In genomic region chr1:133367606-133368488, GRCm38 (mm10) we compare ENCODE assay signal across 9 mouse cellular contexts. TPM values are rescaled to one million over a fixed set of nuclear protein-coding genes. Genes with fewer than 3 reads are reported as not detected.
DNase-seq lines count a peak whose midpoint lies in the region; ATAC-seq and TF ChIP-seq lines count a peak whose summit lies in the region.
"Had no signal": no experiment of that assay in that cellular context is flagged by ENCODE, and none has a peak within 500 bp of the region (broad histone marks: within the 10 kb centered on the region; RNA-seq: fewer than 3 reads in every experiment).

No protein-coding gene starts in this region.

- H3K9me3 ChIP-seq in hindbrain, postnatal 0 days (ENCODE audit: low read length), result no peaks in the 10 kb centered on the region
- H3K9me3 ChIP-seq: megakaryocyte, embryonic 14.5 days had no signal

- no peak for TF ChIP-seq CTCF in spleen, adult 2 months (IDR thresholded peaks at IDR 0.05; ENCODE audit: extremely low read depth, insufficient read depth, insufficient read length, insufficient replicate concordance)
- TF ChIP-seq CTCF in hindbrain, postnatal 0 days (IDR thresholded peaks at IDR 0.05; ENCODE audit: low read depth), result no peak

- intact Hi-C loops in gastrocnemius, postnatal 14 days (cut with DNase I; ENCODE audit: low total_unique reads), result no loop called here
- intact Hi-C loops in gastrocnemius, postnatal 36 days (cut with DNase I), result no loop called here

- 0 out of 2 replicates have a peak overlapping the region, but pooled peaks have one; percentile 10 for H3K27ac ChIP-seq in spleen, adult 2 months (ENCODE audit: insufficient read depth, low read length)
- peak overlapping the region; percentile 32 for H3K27ac ChIP-seq in hindbrain, postnatal 0 days

- 52% methylated on average over 11 of the region's 11 CpGs for WGBS in spleen, adult 2 months
- 16% methylated on average over 11 of the region's 11 CpGs for WGBS in hindbrain, postnatal 0 days

- peak; percentile 56 for DNase-seq in gastrocnemius, postnatal 14 days
- DNase-seq in gastrocnemius, postnatal 36 days, result no peak
- no peak for DNase-seq in spleen, adult 2 months (ENCODE audit: low read depth in 1 of 2, low spot score in 2 of 2)
- no peak for DNase-seq in spleen, postnatal 10 days (ENCODE audit: low spot score in 2 of 2)
- DNase-seq in hindbrain, postnatal 0 days (ENCODE audit: low spot score), result peak; percentile 42
- DNase-seq in T-cell, adult 2 months (ENCODE audit: low spot score), result no peak
- no peak for DNase-seq in urinary bladder, adult 2 months (ENCODE audit: low spot score)

- no peaks in the 10 kb centered on the region for H3K36me3 ChIP-seq in spleen, adult 2 months (ENCODE audit: control insufficient read depth, insufficient read depth, low read length)
- H3K36me3 ChIP-seq in hindbrain, postnatal 0 days (ENCODE audit: insufficient read depth, low read length), result no peaks in the 10 kb centered on the region

- peaks cover 15% of the 10 kb centered on the region for H3K4me1 ChIP-seq in spleen, adult 2 months (ENCODE audit: control insufficient read depth, insufficient read depth, insufficient read length)
- H3K4me1 ChIP-seq in hindbrain, postnatal 0 days (ENCODE audit: insufficient read depth, low read length), result peaks cover 18% of the 10 kb centered on the region

- no peak overlapping the region for H3K4me2 ChIP-seq in hindbrain, postnatal 0 days (ENCODE audit: low read depth, low read length)

- no peak overlapping the region for H3K9ac ChIP-seq in hindbrain, postnatal 0 days (replicated peaks; ENCODE audit: low read length)

- ATAC-seq in hindbrain, postnatal 0 days, result no peak
- ATAC-seq in CD4-positive, CD25-positive, alpha-beta regulatory T cell, adult 4 months, result no peak

- H3K27me3 ChIP-seq in spleen, adult 2 months (ENCODE audit: control insufficient read depth, insufficient read depth, low read length), result peaks cover 9% of the 10 kb centered on the region; the same call in 1 of the 2 replicates
- no peaks in the 10 kb centered on the region for H3K27me3 ChIP-seq in hindbrain, postnatal 0 days (ENCODE audit: insufficient read depth, low read length)

- no peak for TF ChIP-seq POLR2A in spleen, adult 2 months (IDR thresholded peaks at IDR 0.05; ENCODE audit: low read depth, low read length)

- no peak overlapping the region for H3K4me3 ChIP-seq in spleen, adult 2 months (ENCODE audit: extremely low read depth, insufficient read depth, insufficient read length)
- H3K4me3 ChIP-seq in hindbrain, postnatal 0 days (ENCODE audit: low read length), result no peak overlapping the region
- H3K4me3 ChIP-seq: megakaryocyte, embryonic 14.5 days had no signal

RNA-seq across cellular contexts. Expression of gene Etnk2, which starts 4.5 kb away (rescaled TPM):
- under 1 TPM; 0.13 to 0.23 TPM for total RNA-seq in gastrocnemius, postnatal 14 days (2021)
- under 1 TPM in 1 of 2 experiments, not detected in 1; 0.18 TPM for total RNA-seq in gastrocnemius, postnatal 36 days (2021)
- 0.20 and 0.22 TPM in 2 replicates for polyA plus RNA-seq in spleen, adult 2 months (2012; rRNA removed)
- total RNA-seq in hindbrain, postnatal 0 days (2014; rRNA removed), result 36.7 and 49.7 TPM in 2 replicates
- polyA plus RNA-seq in hindbrain, postnatal 0 days (2015; fragmentation: Nextera tagmentation; extraction: Ambion mirVana), result 27.4 and 29.6 TPM in 2 replicates
- not detected for polyA plus RNA-seq in CD4-positive, CD25-positive, alpha-beta regulatory T cell, adult 4 months (2017; shearing (Covaris generic))
- 1.2 and 1.8 TPM in 2 replicates for polyA plus RNA-seq in urinary bladder, adult 2 months (2012; rRNA removed)

RNA-seq across cellular contexts. Expression of gene Ren1, which starts 17.5 kb away (rescaled TPM):
- not detected for total RNA-seq in gastrocnemius, postnatal 14 days (2021)
- total RNA-seq in gastrocnemius, postnatal 36 days (2021), result not detected
- 0.66 TPM in 1 of 2 replicates, not detected in the other for polyA plus RNA-seq in spleen, adult 2 months (2012; rRNA removed)
- total RNA-seq in hindbrain, postnatal 0 days (2014; rRNA removed), result 0.58 and 1.1 TPM in 2 replicates
- polyA plus RNA-seq in hindbrain, postnatal 0 days (2015; fragmentation: Nextera tagmentation; extraction: Ambion mirVana), result 1.6 and 1.7 TPM in 2 replicates
- not detected for polyA plus RNA-seq in CD4-positive, CD25-positive, alpha-beta regulatory T cell, adult 4 months (2017; shearing (Covaris generic))
- polyA plus RNA-seq in urinary bladder, adult 2 months (2012; rRNA removed), result 0.07 and 0.22 TPM in 2 replicates

RNA-seq across cellular contexts. Expression of gene Kiss1, which starts 46.2 kb away (rescaled TPM):
- total RNA-seq in gastrocnemius, postnatal 14 days (2021), result not detected
- not detected for total RNA-seq in gastrocnemius, postnatal 36 days (2021)
- polyA plus RNA-seq in spleen, adult 2 months (2012; rRNA removed), result not detected in 2 replicates
- not detected in 2 replicates for total RNA-seq in hindbrain, postnatal 0 days (2014; rRNA removed)
- polyA plus RNA-seq in hindbrain, postnatal 0 days (2015; fragmentation: Nextera tagmentation; extraction: Ambion mirVana), result 1.4 TPM in 1 of 2 replicates, not detected in the other
- polyA plus RNA-seq in CD4-positive, CD25-positive, alpha-beta regulatory T cell, adult 4 months (2017; shearing (Covaris generic)), result not detected
- polyA plus RNA-seq in urinary bladder, adult 2 months (2012; rRNA removed), result not detected in 2 replicates

RNA-seq across cellular contexts. Expression of gene Sox13, which starts 56.3 kb away (rescaled TPM):
- 10 to 100 TPM in 1 of 2 experiments, 1 to 10 TPM in 1; 9.7 to 10.9 TPM for total RNA-seq in gastrocnemius, postnatal 14 days (2021)
- 1 to 10 TPM; 6.7 to 9.6 TPM for total RNA-seq in gastrocnemius, postnatal 36 days (2021)
- 12.4 and 13.6 TPM in 2 replicates for polyA plus RNA-seq in spleen, adult 2 months (2012; rRNA removed)
- total RNA-seq in hindbrain, postnatal 0 days (2014; rRNA removed), result 13.1 and 16.8 TPM in 2 replicates
- polyA plus RNA-seq in hindbrain, postnatal 0 days (2015; fragmentation: Nextera tagmentation; extraction: Ambion mirVana), result 2.9 and 3.3 TPM in 2 replicates
- not detected for polyA plus RNA-seq in CD4-positive, CD25-positive, alpha-beta regulatory T cell, adult 4 months (2017; shearing (Covaris generic))
- polyA plus RNA-seq in urinary bladder, adult 2 months (2012; rRNA removed), result 30.1 and 31.7 TPM in 2 replicates

RNA-seq across cellular contexts. Expression of gene Golt1a, which starts 58.2 kb away (rescaled TPM):
- total RNA-seq in gastrocnemius, postnatal 14 days (2021), result not detected
- total RNA-seq in gastrocnemius, postnatal 36 days (2021), result not detected
- polyA plus RNA-seq in spleen, adult 2 months (2012; rRNA removed), result 0.12 TPM in 1 of 2 replicates, not detected in the other
- not detected in 2 replicates for total RNA-seq in hindbrain, postnatal 0 days (2014; rRNA removed)
- polyA plus RNA-seq in hindbrain, postnatal 0 days (2015; fragmentation: Nextera tagmentation; extraction: Ambion mirVana), result 0.08 TPM in 1 of 2 replicates, not detected in the other
- polyA plus RNA-seq in CD4-positive, CD25-positive, alpha-beta regulatory T cell, adult 4 months (2017; shearing (Covaris generic)), result not detected
- polyA plus RNA-seq in urinary bladder, adult 2 months (2012; rRNA removed), result 1.7 and 1.9 TPM in 2 replicates

Comparison
In these comparisons a context has a peak if more than half of its experiments do, and no peak if none do; other contexts are left out.
1. DNase-seq: peak in gastrocnemius, postnatal 14 days (single experiment) and hindbrain, postnatal 0 days (single experiment); none in gastrocnemius, postnatal 36 days (0 of 2), spleen, adult 2 months (0 of 2), spleen, postnatal 10 days (0 of 2), T-cell, adult 2 months (single experiment) and urinary bladder, adult 2 months (single experiment).
2. RNA of gene Etnk2, which starts 4.5 kb away (polyA plus RNA-seq): 27.4 to 29.6 TPM in hindbrain, postnatal 0 days; 1.2 to 1.8 TPM in urinary bladder, adult 2 months, 0.20 to 0.22 TPM in spleen, adult 2 months and not detected in CD4-positive, CD25-positive, alpha-beta regulatory T cell, adult 4 months; every median in the first group is over 10 times any median in the second.